Mouse (Mus musculus): ENCODE results near the gene Tmem156. TPM values are rescaled to one million over a fixed set of nuclear protein-coding genes. Genes with fewer than 3 reads are reported as not detected.
A peak's percentile ranks its signal among the peaks of the same experiment; 100 is the strongest.

Tmem156 gene
- polyA plus RNA-seq (2016; fragmentation: Nextera tagmentation; extraction: Ambion mirVana): 0.39 and 0.41 TPM in 2 replicates

GRCm38 (mm10) chr5:65091921-65092320 lies at the start of gene Tmem156:
Gene Tmem156 (minus strand): TSS chr5:65092132.
- Histone ChIP-seq H3K4me1 (no peaks in the 10 kb centered on the region; the same call in 1 of the 2 replicates), H3K27ac (no peak within 1 kb of the TSS), H3K4me2 (peak within 1 kb of the TSS; percentile 27; the same call in 1 of the 2 replicates), H3K9me3 (replicated peaks) (no peaks in the 10 kb centered on the region), H3K9ac (no peak within 1 kb of the TSS), H3K27me3 (replicated peaks) (no peaks in the 10 kb centered on the region), H3K36me3 (no peaks in the 10 kb centered on the region), H3K4me3 (no peak within 1 kb of the TSS)
- ATAC-seq: no peak
- 56% methylated on average over 5 of the region's 5 CpGs for WGBS (ENCODE audit: insufficient replicate concordance)

- Histone ChIP-seq H3K4me1 (peaks cover 3% of the 10 kb centered on the region), H3K36me3 (peaks cover 18% of the 10 kb centered on the region), H3K27ac (no peak overlapping the region), H3K4me2 (no peak overlapping the region), H3K9me3 (replicated peaks) (no peaks in the 10 kb centered on the region), H3K4me3 (no peak overlapping the region), H3K27me3 (replicated peaks) (no peaks in the 10 kb centered on the region), H3K9ac (no peak overlapping the region)
- WGBS (ENCODE audit: insufficient replicate concordance): 85% methylated on average over 8 of the region's 8 CpGs
- ATAC-seq: no peak
Measured at GRCm38 (mm10) chr5:65141242-65141641, 49.3 kb upstream of the Tmem156 start.

GRCm38 (mm10) chr5:65137073-65137472 lies 45.1 kb upstream of the Tmem156 start:
- 76% methylated on average over 6 of the region's 6 CpGs for WGBS (ENCODE audit: insufficient replicate concordance)
- H3K36me3 ChIP-seq: peaks cover 4% of the 10 kb centered on the region; the same call in 1 of the 2 replicates
- no peak overlapping the region for H3K4me3 ChIP-seq
- H3K9ac ChIP-seq: no peak overlapping the region
- no peak overlapping the region for H3K27ac ChIP-seq
- H3K4me1 ChIP-seq: peaks cover 8% of the 10 kb centered on the region
- no peaks in the 10 kb centered on the region for H3K9me3 ChIP-seq (replicated peaks)
- H3K27me3 ChIP-seq (replicated peaks): no peaks in the 10 kb centered on the region
- no peak overlapping the region for H3K4me2 ChIP-seq
- no peak for ATAC-seq

GRCm38 (mm10) chr5:65136159-65136558 lies 44.2 kb upstream of the Tmem156 start:
- Histone ChIP-seq H3K27ac (no peak overlapping the region), H3K4me1 (peaks cover 12% of the 10 kb centered on the region), H3K4me2 (no peak overlapping the region), H3K36me3 (no peaks in the 10 kb centered on the region), H3K4me3 (no peak overlapping the region), H3K9me3 (replicated peaks) (no peaks in the 10 kb centered on the region), H3K27me3 (replicated peaks) (no peaks in the 10 kb centered on the region), H3K9ac (no peak overlapping the region)
- ATAC-seq: no peak
- WGBS (ENCODE audit: insufficient replicate concordance): 57% methylated on average over 7 of the region's 7 CpGs

GRCm38 (mm10) chr5:65131211-65131879 lies 39.4 kb upstream of the Tmem156 start:
- H3K4me3 ChIP-seq: peak overlapping the region; percentile 4
- no peak for ATAC-seq
- 52% methylated on average over 20 of the region's 20 CpGs for WGBS (ENCODE audit: insufficient replicate concordance)

GRCm38 (mm10) chr5:65130528-65131210 lies 38.7 kb upstream of the Tmem156 start:
- WGBS (ENCODE audit: insufficient replicate concordance): 38% methylated on average over 12 of the region's 12 CpGs
- Histone ChIP-seq H3K4me2 (peak overlapping the region; percentile 44), H3K9ac (no peak overlapping the region), H3K27me3 (replicated peaks) (no peaks in the 10 kb centered on the region), H3K36me3 (no peaks in the 10 kb centered on the region), H3K4me1 (peaks cover 4% of the 10 kb centered on the region; the same call in 1 of the 2 replicates), H3K9me3 (replicated peaks) (no peaks in the 10 kb centered on the region), H3K27ac (no peak overlapping the region), H3K4me3 (peak overlapping the region; percentile 4; the same call in 1 of the 2 replicates)
- ATAC-seq: no peak

More at GRCm38 (mm10) chr5:65131211-65131879, 39.4 kb upstream of the Tmem156 start:
- Histone ChIP-seq H3K4me1 (peaks cover 10% of the 10 kb centered on the region), H3K27me3 (replicated peaks) (no peaks in the 10 kb centered on the region), H3K9me3 (replicated peaks) (no peaks in the 10 kb centered on the region), H3K9ac (no peak overlapping the region), H3K4me2 (peak overlapping the region; percentile 44), H3K36me3 (no peaks in the 10 kb centered on the region), H3K27ac (no peak overlapping the region)

GRCm38 (mm10) chr5:65128481-65128880 lies 36.5 kb upstream of the Tmem156 start:
- Histone ChIP-seq H3K27ac (no peak overlapping the region), H3K4me1 (peaks cover 4% of the 10 kb centered on the region; the same call in 1 of the 2 replicates), H3K4me3 (no peak overlapping the region), H3K9ac (no peak overlapping the region), H3K36me3 (no peaks in the 10 kb centered on the region), H3K4me2 (no peak overlapping the region), H3K9me3 (replicated peaks) (no peaks in the 10 kb centered on the region), H3K27me3 (replicated peaks) (no peaks in the 10 kb centered on the region)
- ATAC-seq: no peak
- 46% methylated on average over 2 of the region's 2 CpGs for WGBS (ENCODE audit: insufficient replicate concordance)

GRCm38 (mm10) chr5:65126137-65126536 lies 34.2 kb upstream of the Tmem156 start:
- Histone ChIP-seq H3K9ac (no peak overlapping the region), H3K4me3 (no peak overlapping the region), H3K27ac (no peak overlapping the region), H3K36me3 (no peaks in the 10 kb centered on the region), H3K4me2 (no peak overlapping the region), H3K9me3 (replicated peaks) (no peaks in the 10 kb centered on the region), H3K4me1 (no peaks in the 10 kb centered on the region), H3K27me3 (replicated peaks) (no peaks in the 10 kb centered on the region)
- WGBS (ENCODE audit: insufficient replicate concordance): 71% methylated on average over 1 of the region's 1 CpGs
- no peak for ATAC-seq

- H3K9ac ChIP-seq: no peak overlapping the region
- H3K4me3 ChIP-seq: no peak overlapping the region
- H3K36me3 ChIP-seq: no peaks in the 10 kb centered on the region
- H3K4me2 ChIP-seq: no peak overlapping the region
- no peak overlapping the region for H3K27ac ChIP-seq
- no peak for ATAC-seq
- no peaks in the 10 kb centered on the region for H3K27me3 ChIP-seq (replicated peaks)
- 77% methylated on average over 3 of the region's 3 CpGs for WGBS (ENCODE audit: insufficient replicate concordance)
- H3K4me1 ChIP-seq: peaks cover 4% of the 10 kb centered on the region; the same call in 1 of the 2 replicates
- H3K9me3 ChIP-seq (replicated peaks): no peaks in the 10 kb centered on the region
Measured at GRCm38 (mm10) chr5:65122616-65123015, 30.7 kb upstream of the Tmem156 start.

- Histone ChIP-seq H3K4me1 (peaks cover 4% of the 10 kb centered on the region; the same call in 1 of the 2 replicates), H3K4me3 (no peak overlapping the region), H3K4me2 (no peak overlapping the region), H3K27me3 (replicated peaks) (no peaks in the 10 kb centered on the region), H3K36me3 (0 out of 2 replicates have a peak, but pooled peaks cover 4% of the 10 kb centered on the region), H3K9ac (no peak overlapping the region), H3K9me3 (replicated peaks) (no peaks in the 10 kb centered on the region), H3K27ac (no peak overlapping the region)
- ATAC-seq: no peak
- WGBS (ENCODE audit: insufficient replicate concordance): 34% methylated on average over 3 of the region's 3 CpGs
Measured at GRCm38 (mm10) chr5:65119918-65120317, 28.0 kb upstream of the Tmem156 start.

- no peaks in the 10 kb centered on the region for H3K27me3 ChIP-seq (replicated peaks)
- H3K9me3 ChIP-seq (replicated peaks): no peaks in the 10 kb centered on the region
- no peak for ATAC-seq
- WGBS (ENCODE audit: insufficient replicate concordance): 65% methylated on average over 1 of the region's 1 CpGs
- 0 out of 2 replicates have a peak, but pooled peaks cover 4% of the 10 kb centered on the region for H3K36me3 ChIP-seq
- H3K27ac ChIP-seq: no peak overlapping the region
- peaks cover 4% of the 10 kb centered on the region; the same call in 1 of the 2 replicates for H3K4me1 ChIP-seq
- no peak overlapping the region for H3K4me3 ChIP-seq
- H3K9ac ChIP-seq: no peak overlapping the region
- no peak overlapping the region for H3K4me2 ChIP-seq
Measured at GRCm38 (mm10) chr5:65119495-65119894, 27.6 kb upstream of the Tmem156 start.

- H3K9ac ChIP-seq: no peak overlapping the region
- no peaks in the 10 kb centered on the region for H3K27me3 ChIP-seq (replicated peaks)
- H3K4me2 ChIP-seq: no peak overlapping the region
- no peak overlapping the region for H3K27ac ChIP-seq
- no peak for ATAC-seq
- H3K4me3 ChIP-seq: no peak overlapping the region
- H3K9me3 ChIP-seq (replicated peaks): no peaks in the 10 kb centered on the region
- H3K36me3 ChIP-seq: 0 out of 2 replicates have a peak, but pooled peaks cover 4% of the 10 kb centered on the region
- 86% methylated on average over 2 of the region's 2 CpGs for WGBS (ENCODE audit: insufficient replicate concordance)
- H3K4me1 ChIP-seq: peaks cover 25% of the 10 kb centered on the region
Measured at GRCm38 (mm10) chr5:65116789-65117188, 24.9 kb upstream of the Tmem156 start.

Data from liver, embryonic 12.5 days (tissue).